Mouse (Mus musculus): ENCODE measurements at regions not wholly inside any gene's neighbourhood (a gene's known extent, or its start where the extent isn't known, plus 50 kb on each side); places are given as distances from the start of the nearest gene placed in this dataset.

GRCm38 (mm10) chr2:21056450-21057210 lies 87.9 kb upstream of the Arhgap21 start:
- no peak overlapping the region for H3K4me3 ChIP-seq (ENCODE audit: low read depth, low read length)

GRCm38 (mm10) chr2:21055416-21055815 lies 86.7 kb upstream of the Arhgap21 start:
- Histone ChIP-seq H3K27me3 (ENCODE audit: insufficient read depth, low read length) (no peaks in the 10 kb centered on the region), H3K27ac (ENCODE audit: low read depth) (no peak overlapping the region), H3K36me3 (replicated peaks; ENCODE audit: insufficient read depth, low read length) (no peaks in the 10 kb centered on the region), H3K9me3 (ENCODE audit: low read length) (no peaks in the 10 kb centered on the region), H3K4me2 (ENCODE audit: low read depth, low read length) (no peak overlapping the region), H3K4me3 (ENCODE audit: low read depth, low read length) (no peak overlapping the region), H3K4me1 (ENCODE audit: insufficient read depth) (no peaks in the 10 kb centered on the region), H3K9ac (replicated peaks) (no peak overlapping the region)
- TF ChIP-seq CTCF (IDR thresholded peaks at IDR 0.05; ENCODE audit: low read depth) (no peak), EP300 (IDR thresholded peaks at IDR 0.05; ENCODE audit: low read depth) (no peak)
- WGBS (ENCODE audit: insufficient replicate concordance) = 87% methylated on average over 3 of the region's 3 CpGs
- ATAC-seq = no peak
- DNase-seq = no peak

More at GRCm38 (mm10) chr2:21056450-21057210, 87.9 kb upstream of the Arhgap21 start:
- H3K27ac ChIP-seq (ENCODE audit: low read depth) = no peak overlapping the region
- H3K4me1 ChIP-seq (ENCODE audit: insufficient read depth) = no peaks in the 10 kb centered on the region
- H3K9me3 ChIP-seq (ENCODE audit: low read length) = no peaks in the 10 kb centered on the region
- DNase-seq (no peak), ATAC-seq (no peak)
- H3K36me3 ChIP-seq (replicated peaks; ENCODE audit: insufficient read depth, low read length) = no peaks in the 10 kb centered on the region
- no peak overlapping the region for H3K4me2 ChIP-seq (ENCODE audit: low read depth, low read length)
- H3K27me3 ChIP-seq (ENCODE audit: insufficient read depth, low read length) = no peaks in the 10 kb centered on the region
- H3K9ac ChIP-seq (replicated peaks) = no peak overlapping the region
- TF ChIP-seq EP300 (IDR thresholded peaks at IDR 0.05; ENCODE audit: low read depth) (no peak), CTCF (IDR thresholded peaks at IDR 0.05; ENCODE audit: low read depth) (no peak)
- WGBS (ENCODE audit: insufficient replicate concordance) = 64% methylated on average over 5 of the region's 5 CpGs

GRCm38 (mm10) chr2:21054325-21055082 lies 85.8 kb upstream of the Arhgap21 start:
- Histone ChIP-seq H3K27ac (ENCODE audit: low read depth) (no peak overlapping the region), H3K9ac (replicated peaks) (no peak overlapping the region), H3K4me1 (ENCODE audit: insufficient read depth) (no peaks in the 10 kb centered on the region), H3K4me2 (ENCODE audit: low read depth, low read length) (no peak overlapping the region), H3K9me3 (ENCODE audit: low read length) (no peaks in the 10 kb centered on the region), H3K27me3 (ENCODE audit: insufficient read depth, low read length) (no peaks in the 10 kb centered on the region), H3K4me3 (ENCODE audit: low read depth, low read length) (no peak overlapping the region), H3K36me3 (replicated peaks; ENCODE audit: insufficient read depth, low read length) (no peaks in the 10 kb centered on the region)
- ATAC-seq (no peak), DNase-seq (no peak)
- no peak for TF ChIP-seq EP300 (IDR thresholded peaks at IDR 0.05; ENCODE audit: low read depth)
- no peak for TF ChIP-seq CTCF (IDR thresholded peaks at IDR 0.05; ENCODE audit: low read depth)
- WGBS (ENCODE audit: insufficient replicate concordance) = 66% methylated on average over 6 of the region's 6 CpGs

GRCm38 (mm10) chr2:21053596-21053995 lies 84.9 kb upstream of the Arhgap21 start:
- Histone ChIP-seq H3K36me3 (replicated peaks; ENCODE audit: insufficient read depth, low read length) (no peaks in the 10 kb centered on the region), H3K9ac (replicated peaks) (no peak overlapping the region), H3K27me3 (ENCODE audit: insufficient read depth, low read length) (no peaks in the 10 kb centered on the region), H3K27ac (ENCODE audit: low read depth) (no peak overlapping the region), H3K4me2 (ENCODE audit: low read depth, low read length) (no peak overlapping the region), H3K4me1 (ENCODE audit: insufficient read depth) (no peaks in the 10 kb centered on the region), H3K4me3 (ENCODE audit: low read depth, low read length) (no peak overlapping the region), H3K9me3 (ENCODE audit: low read length) (no peaks in the 10 kb centered on the region)
- TF ChIP-seq CTCF (IDR thresholded peaks at IDR 0.05; ENCODE audit: low read depth) (no peak), EP300 (IDR thresholded peaks at IDR 0.05; ENCODE audit: low read depth) (no peak)
- 68% methylated on average over 5 of the region's 5 CpGs for WGBS (ENCODE audit: insufficient replicate concordance)
- DNase-seq = no peak
- no peak for ATAC-seq

- Histone ChIP-seq H3K4me3 (ENCODE audit: low read depth, low read length) (no peak overlapping the region), H3K9ac (replicated peaks) (no peak overlapping the region), H3K4me1 (ENCODE audit: insufficient read depth) (no peaks in the 10 kb centered on the region), H3K27ac (ENCODE audit: low read depth) (no peak overlapping the region), H3K9me3 (ENCODE audit: low read length) (no peaks in the 10 kb centered on the region), H3K36me3 (replicated peaks; ENCODE audit: insufficient read depth, low read length) (no peaks in the 10 kb centered on the region), H3K27me3 (ENCODE audit: insufficient read depth, low read length) (no peaks in the 10 kb centered on the region), H3K4me2 (ENCODE audit: low read depth, low read length) (no peak overlapping the region)
- WGBS (ENCODE audit: insufficient replicate concordance) = 73% methylated on average over 5 of the region's 5 CpGs
- DNase-seq (no peak), ATAC-seq (no peak)
- no peak for TF ChIP-seq CTCF (IDR thresholded peaks at IDR 0.05; ENCODE audit: low read depth)
- TF ChIP-seq EP300 (IDR thresholded peaks at IDR 0.05; ENCODE audit: low read depth) = no peak
Measured at GRCm38 (mm10) chr2:21048996-21049395, 80.3 kb upstream of the Arhgap21 start.

- H3K4me3 ChIP-seq (ENCODE audit: low read depth, low read length) = no peak overlapping the region
- no peak overlapping the region for H3K27ac ChIP-seq (ENCODE audit: low read depth)
- TF ChIP-seq CTCF (IDR thresholded peaks at IDR 0.05; ENCODE audit: low read depth) = no peak
- no peak for TF ChIP-seq EP300 (IDR thresholded peaks at IDR 0.05; ENCODE audit: low read depth)
- no peak overlapping the region for H3K9ac ChIP-seq (replicated peaks)
- no peaks in the 10 kb centered on the region for H3K36me3 ChIP-seq (replicated peaks; ENCODE audit: insufficient read depth, low read length)
- no peak for ATAC-seq
- H3K9me3 ChIP-seq (ENCODE audit: low read length) = no peaks in the 10 kb centered on the region
- no peaks in the 10 kb centered on the region for H3K4me1 ChIP-seq (ENCODE audit: insufficient read depth)
- no peak for DNase-seq
- no peak overlapping the region for H3K4me2 ChIP-seq (ENCODE audit: low read depth, low read length)
- 81% methylated on average over 6 of the region's 6 CpGs for WGBS (ENCODE audit: insufficient replicate concordance)
- H3K27me3 ChIP-seq (ENCODE audit: insufficient read depth, low read length) = no peaks in the 10 kb centered on the region
Measured at GRCm38 (mm10) chr2:21048226-21048625, 79.5 kb upstream of the Arhgap21 start.

All from liver, postnatal 0 days (tissue).